Mouse (Mus musculus) ES-Bruce4 (cell line): ENCODE measurements at regions not wholly inside any gene's neighbourhood (a gene's known extent, or its start where the extent isn't known, plus 50 kb on each side); places are given as distances from the start of the nearest gene placed in this dataset.
A peak's percentile ranks its signal among the peaks of the same experiment; 100 is the strongest.

Experiments
- H3K27ac ChIP-seq: 2 replicates; pipeline ENCODE4 v1.5.1; 2012; ENCODE audit warnings: low read length, inconsistent platforms; ENCODE audit not compliant: insufficient read depth
- H3K27me3 ChIP-seq: 2 replicates; pipeline ENCODE4 v1.6.1; 2012; ENCODE audit warnings: mild to moderate bottlenecking, low read length, inconsistent platforms; ENCODE audit not compliant: control insufficient read depth, poor library complexity, insufficient read depth, severe bottlenecking
- H3K36me3 ChIP-seq: 2 replicates; pipeline ENCODE4 v1.6.1; 2012; ENCODE audit warnings: inconsistent platforms, mild to moderate bottlenecking, low read length, moderate library complexity; ENCODE audit not compliant: control insufficient read depth, poor library complexity, insufficient read depth, severe bottlenecking
- H3K4me1 ChIP-seq: one replicate; pipeline ENCODE4 v1.8.1; 2011; ENCODE audit warnings: low read length; ENCODE audit not compliant: control insufficient read depth, insufficient read depth
- H3K4me3 ChIP-seq: 2 replicates; pipeline ENCODE4 v1.5.1; 2011; ENCODE audit warnings: low read depth, mild to moderate bottlenecking, low read length
- H3K9ac ChIP-seq: 2 replicates; pipeline ENCODE4 v1.6.1; 2012; ENCODE audit warnings: low read depth, mild to moderate bottlenecking, inconsistent platforms; ENCODE audit not compliant: poor library complexity, severe bottlenecking
- H3K9me3 ChIP-seq: replicated peaks from 2 replicates; pipeline ENCODE4 v1.6.1; 2012; ENCODE audit warnings: mild to moderate bottlenecking, low read length, inconsistent platforms; ENCODE audit not compliant: control insufficient read depth, poor library complexity, insufficient read depth, severe bottlenecking
- CTCF ChIP-seq: IDR thresholded peaks from one replicate; pipeline ENCODE4 v1.8.1; 2011; ENCODE audit warnings: low read depth, low read length
- EP300 ChIP-seq: IDR thresholded peaks from 2 replicates; pipeline ENCODE4 v1.6.1; 2011; ENCODE audit warnings: low read depth, low read length; ENCODE audit not compliant: insufficient read depth
- POLR2A ChIP-seq: IDR thresholded peaks from one replicate; pipeline ENCODE4 v1.8.1; 2011; ENCODE audit warnings: low read length; ENCODE audit not compliant: insufficient read depth

- Histone ChIP-seq H3K9me3 (no peaks in the 10 kb centered on the region), H3K9ac (no peak overlapping the region), H3K36me3 (no peaks in the 10 kb centered on the region), H3K4me1 (peaks cover 3% of the 10 kb centered on the region), H3K27me3 (no peaks in the 10 kb centered on the region), H3K4me3 (no peak overlapping the region), H3K27ac (no peak overlapping the region)
- TF ChIP-seq POLR2A (no peak), EP300 (no peak), CTCF (no peak)
Measured at GRCm38 (mm10) chr12:77143958-77144357, 94.0 kb upstream of the Fut8 start.

- Histone ChIP-seq H3K9me3 (no peaks in the 10 kb centered on the region), H3K9ac (no peak overlapping the region), H3K4me1 (peaks cover 3% of the 10 kb centered on the region), H3K27me3 (no peaks in the 10 kb centered on the region), H3K36me3 (no peaks in the 10 kb centered on the region), H3K27ac (no peak overlapping the region), H3K4me3 (no peak overlapping the region)
- TF ChIP-seq POLR2A, result no peak
Measured at GRCm38 (mm10) chr12:77143521-77143920, 94.4 kb upstream of the Fut8 start.

- no peak overlapping the region for H3K27ac ChIP-seq
- TF ChIP-seq POLR2A (no peak), CTCF (no peak), EP300 (no peak)
- peak overlapping the region; percentile 10; the same call in 1 of the 2 replicates for H3K4me3 ChIP-seq
- H3K9ac ChIP-seq, result no peak overlapping the region
- H3K36me3 ChIP-seq, result no peaks in the 10 kb centered on the region
- H3K9me3 ChIP-seq, result no peaks in the 10 kb centered on the region
- no peaks in the 10 kb centered on the region for H3K27me3 ChIP-seq
- peaks cover 3% of the 10 kb centered on the region for H3K4me1 ChIP-seq
Measured at GRCm38 (mm10) chr12:77143105-77143504, 94.8 kb upstream of the Fut8 start.

GRCm38 (mm10) chr12:77142224-77142623, 95.7 kb upstream of the Fut8 start:
- no peaks in the 10 kb centered on the region for H3K9me3 ChIP-seq
- no peak for TF ChIP-seq CTCF
- no peak for TF ChIP-seq EP300
- no peak for TF ChIP-seq POLR2A
- H3K27ac ChIP-seq, result no peak overlapping the region
- H3K4me3 ChIP-seq, result no peak overlapping the region
- H3K4me1 ChIP-seq, result peaks cover 3% of the 10 kb centered on the region
- H3K36me3 ChIP-seq, result no peaks in the 10 kb centered on the region
- no peaks in the 10 kb centered on the region for H3K27me3 ChIP-seq
- no peak overlapping the region for H3K9ac ChIP-seq

GRCm38 (mm10) chr12:77141260-77142201, 96.4 kb upstream of the Fut8 start:
- no peaks in the 10 kb centered on the region for H3K36me3 ChIP-seq
- no peak for TF ChIP-seq EP300
- no peak for TF ChIP-seq POLR2A
- TF ChIP-seq CTCF, result no peak
- H3K27ac ChIP-seq, result no peak overlapping the region
- H3K4me1 ChIP-seq, result peaks cover 3% of the 10 kb centered on the region
- H3K9ac ChIP-seq, result no peak overlapping the region
- no peaks in the 10 kb centered on the region for H3K27me3 ChIP-seq
- no peak overlapping the region for H3K4me3 ChIP-seq
- no peaks in the 10 kb centered on the region for H3K9me3 ChIP-seq

GRCm38 (mm10) chr12:77140656-77141055, 97.3 kb upstream of the Fut8 start:
- H3K27me3 ChIP-seq, result no peaks in the 10 kb centered on the region
- H3K4me1 ChIP-seq, result peaks cover 3% of the 10 kb centered on the region
- H3K9me3 ChIP-seq, result no peaks in the 10 kb centered on the region
- no peak overlapping the region for H3K27ac ChIP-seq
- no peak overlapping the region for H3K4me3 ChIP-seq
- no peak for TF ChIP-seq POLR2A
- TF ChIP-seq EP300, result no peak
- no peak for TF ChIP-seq CTCF
- no peaks in the 10 kb centered on the region for H3K36me3 ChIP-seq
- no peak overlapping the region for H3K9ac ChIP-seq
